Mouse (Mus musculus) limb, embryonic 10.5 days (tissue): ENCODE data around the gene Camkmt. TPM values are rescaled to one million over a fixed set of nuclear protein-coding genes. Genes with fewer than 3 reads are reported as not detected.
A peak's percentile ranks its signal among the peaks of the same experiment; 100 is the strongest.

Experiments used
- DNase-seq: peaks from one replicate; pipeline ENCODE4 v3.0.0-alpha.2; 2017; ENCODE audit warnings: low spot score
- H3K27ac ChIP-seq: fragments of 300-500 bp; sonication (generic); 2 replicates; pipeline ENCODE4 v1.5.1; 2016; ENCODE audit warnings: mild to moderate bottlenecking
- H3K27me3 ChIP-seq: fragments of 300-500 bp; sonication (generic); 2 replicates; pipeline ENCODE4 v1.6.1; 2016; ENCODE audit warnings: low read depth, mild to moderate bottlenecking; ENCODE audit not compliant: poor library complexity, severe bottlenecking
- H3K36me3 ChIP-seq: fragments of 300-500 bp; sonication (generic); 2 replicates; pipeline ENCODE4 v1.6.1; 2016; ENCODE audit warnings: mild to moderate bottlenecking, moderate library complexity
- H3K4me1 ChIP-seq: fragments of 300-500 bp; sonication (generic); 2 replicates; pipeline ENCODE4 v1.6.1; 2016
- H3K4me3 ChIP-seq: fragments of 300-500 bp; sonication (generic); 2 replicates; pipeline ENCODE4 v1.5.1; 2016; ENCODE audit warnings: mild to moderate bottlenecking, moderate library complexity
- H3K9me3 ChIP-seq: fragments of 300-500 bp; sonication (generic); replicated peaks from 2 replicates; pipeline ENCODE4 v1.6.1; 2016; ENCODE audit warnings: mild to moderate bottlenecking
- WGBS: fragments of 180-500 bp; shearing (Covaris S2); methylation state at CpG from one replicate; pipeline ENCODE4 v1.1.7; 2016; 5-methylcytosine and 5-hydroxymethylcytosine counted together
- polyA plus RNA-seq: library from polyadenylated mRNA; unstranded; fragments of >200 nt; fragmentation: Nextera tagmentation; extraction: Ambion mirVana; gene quantifications from 2 replicates; pipeline ENCODE4 v1.2.1, GENCODE M21; 2016

The Camkmt gene
- polyA plus RNA-seq, 1 experiment from 2014 or later: 11.4 TPM

DNA sequence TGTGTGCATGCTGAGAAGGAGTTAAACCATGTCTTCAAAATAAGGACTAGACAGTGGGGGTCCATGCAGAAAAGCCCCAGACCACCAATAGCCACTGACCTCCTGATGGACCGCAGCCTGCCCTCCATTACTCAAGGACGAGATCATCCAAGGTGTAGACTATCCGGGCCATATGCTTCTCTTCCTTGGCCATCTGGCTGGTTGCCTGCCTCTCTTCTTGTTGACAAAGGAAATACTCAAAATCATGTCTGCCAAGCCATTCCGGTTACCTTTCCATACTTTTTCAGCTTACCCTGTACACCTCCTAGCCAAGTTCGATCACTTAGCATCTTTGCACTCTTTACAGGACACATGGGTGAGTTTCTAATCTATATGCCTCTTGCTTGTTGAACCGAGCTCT is 256.3 kb downstream of the Camkmt start:
- DNase-seq: no peak
- Histone ChIP-seq H3K27ac (no peak overlapping the region), H3K4me1 (no peaks in the 10 kb centered on the region), H3K36me3 (no peaks in the 10 kb centered on the region), H3K4me3 (no peak overlapping the region), H3K27me3 (no peaks in the 10 kb centered on the region), H3K9me3 (no peaks in the 10 kb centered on the region)
- 91% methylated on average over 6 of the region's 6 CpGs for WGBS

- Histone ChIP-seq H3K27ac (no peak overlapping the region), H3K36me3 (no peaks in the 10 kb centered on the region), H3K4me3 (no peak overlapping the region), H3K4me1 (no peaks in the 10 kb centered on the region), H3K27me3 (no peaks in the 10 kb centered on the region), H3K9me3 (no peaks in the 10 kb centered on the region)
- no peak for DNase-seq
- WGBS: 79% methylated on average over 8 of the region's 8 CpGs
Observed at GRCm38 (mm10) chr17:85349331-85349935, 259.1 kb downstream of the Camkmt start.

DNA sequence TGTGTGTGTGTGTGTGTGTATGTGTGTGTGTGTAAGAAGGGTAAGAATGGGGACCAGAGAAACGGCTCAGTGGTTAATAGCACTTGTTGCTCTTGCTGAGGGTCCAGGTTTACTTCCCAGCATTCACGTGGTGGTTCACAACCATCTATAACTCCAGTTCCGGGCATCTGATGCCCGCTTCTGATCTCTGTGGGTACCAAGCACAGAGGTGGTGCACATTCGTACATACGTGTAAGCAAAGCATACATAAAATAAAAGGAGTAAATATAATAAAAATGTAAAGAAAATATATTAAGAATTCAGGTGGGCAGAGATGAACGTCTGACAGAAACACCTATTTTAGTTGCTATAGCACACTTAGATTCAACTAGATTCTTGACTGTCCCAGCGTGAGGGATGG is 260.9 kb downstream of the Camkmt start:
- WGBS: 92% methylated on average over 8 of the region's 8 CpGs
- Histone ChIP-seq H3K4me1 (no peaks in the 10 kb centered on the region), H3K9me3 (no peaks in the 10 kb centered on the region), H3K27ac (no peak overlapping the region), H3K36me3 (no peaks in the 10 kb centered on the region), H3K4me3 (no peak overlapping the region), H3K27me3 (no peaks in the 10 kb centered on the region)
- no peak for DNase-seq

DNA sequence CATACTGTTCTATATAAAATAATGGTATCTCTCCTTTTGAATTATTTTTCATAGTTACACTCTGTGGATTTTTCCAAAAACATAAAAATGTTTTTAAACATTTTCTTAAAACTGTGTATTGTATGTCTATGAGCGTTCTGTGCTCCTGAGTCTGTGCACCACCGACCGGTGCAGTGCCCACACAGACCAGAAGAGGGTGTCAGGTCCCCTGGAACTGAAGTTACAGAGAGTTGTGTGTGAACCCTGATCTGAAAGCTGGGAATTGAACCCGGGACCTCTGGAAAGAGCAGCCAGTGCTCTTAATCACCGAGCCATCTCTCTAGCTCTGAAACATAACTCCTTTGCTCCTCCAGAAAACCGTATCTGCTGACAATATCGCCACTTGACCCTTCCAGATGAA is 262.4 kb downstream of the Camkmt start:
- Histone ChIP-seq H3K9me3 (no peaks in the 10 kb centered on the region), H3K4me3 (no peak overlapping the region), H3K4me1 (no peaks in the 10 kb centered on the region), H3K27me3 (no peaks in the 10 kb centered on the region), H3K27ac (no peak overlapping the region), H3K36me3 (no peaks in the 10 kb centered on the region)
- no peak for DNase-seq
- WGBS: 78% methylated on average over 7 of the region's 7 CpGs

DNA sequence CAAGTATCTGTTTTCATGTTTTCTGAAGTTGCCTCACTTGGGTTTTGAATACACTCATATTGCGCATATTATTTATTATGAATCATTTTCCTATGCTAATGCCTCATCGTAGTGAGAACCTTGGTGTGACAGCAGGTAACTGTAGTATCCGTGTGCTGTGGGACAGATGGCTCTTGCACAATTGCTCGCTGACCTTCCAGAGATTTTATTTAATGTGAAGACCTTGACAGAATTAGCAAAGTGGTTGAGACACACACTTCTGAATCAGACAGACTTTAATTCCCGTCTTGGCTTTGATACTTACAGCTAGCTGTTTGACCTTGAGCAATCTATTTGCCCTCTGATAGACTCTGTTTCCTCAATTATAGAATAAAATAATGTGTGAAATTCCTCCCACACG is 262.8 kb downstream of the Camkmt start:
- H3K36me3 ChIP-seq: no peaks in the 10 kb centered on the region
- WGBS: 93% methylated on average over 6 of the region's 6 CpGs
- no peak overlapping the region for H3K4me3 ChIP-seq
- DNase-seq: no peak
- no peak overlapping the region for H3K27ac ChIP-seq
- no peaks in the 10 kb centered on the region for H3K9me3 ChIP-seq
- no peaks in the 10 kb centered on the region for H3K4me1 ChIP-seq
- H3K27me3 ChIP-seq: no peaks in the 10 kb centered on the region

DNA sequence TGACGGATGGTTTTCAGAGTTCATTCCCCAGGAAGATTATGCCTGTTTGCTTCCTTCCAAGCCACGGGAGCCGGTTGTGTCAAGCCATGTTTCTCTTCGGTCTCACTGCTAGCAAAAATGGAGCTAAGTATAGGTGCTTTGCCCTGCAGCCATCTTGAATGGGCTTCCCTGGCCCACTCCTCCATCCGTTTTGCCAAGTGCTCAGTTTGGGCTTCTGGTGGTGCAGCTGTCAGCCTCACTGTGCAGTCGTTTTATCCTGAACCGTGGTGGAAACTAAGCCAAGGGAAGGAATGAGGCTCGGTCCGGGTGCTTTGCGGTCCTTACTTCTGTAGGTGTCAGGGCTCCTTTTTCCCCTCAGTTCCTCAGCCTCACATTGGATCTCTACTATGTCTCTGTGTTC is 263.3 kb downstream of the Camkmt start:
- Histone ChIP-seq H3K9me3 (no peaks in the 10 kb centered on the region), H3K4me3 (no peak overlapping the region), H3K4me1 (no peaks in the 10 kb centered on the region), H3K27ac (no peak overlapping the region), H3K27me3 (no peaks in the 10 kb centered on the region), H3K36me3 (no peaks in the 10 kb centered on the region)
- WGBS: 87% methylated on average over 10 of the region's 10 CpGs
- no peak for DNase-seq

DNA sequence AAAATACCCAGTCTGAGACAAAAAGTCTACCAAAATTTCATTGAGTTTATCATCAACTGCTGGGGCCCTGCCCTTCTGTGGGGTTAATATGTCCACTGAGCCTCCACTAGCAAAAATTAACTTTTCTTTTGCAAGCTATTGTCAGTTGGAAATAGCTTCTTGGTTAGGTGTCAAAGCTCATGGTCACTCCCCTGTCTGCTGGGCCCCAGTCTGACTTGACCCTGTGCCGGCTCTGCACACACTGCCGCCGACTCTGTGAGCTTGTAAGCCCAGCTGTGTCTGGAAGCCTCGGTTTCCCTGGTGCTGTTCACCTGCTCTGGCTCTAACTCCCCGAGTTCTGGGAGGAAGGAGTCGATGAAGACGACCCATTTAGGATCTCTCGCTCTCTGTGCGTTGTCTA is 265.0 kb downstream of the Camkmt start:
- Histone ChIP-seq H3K36me3 (no peaks in the 10 kb centered on the region), H3K27ac (no peak overlapping the region), H3K9me3 (no peaks in the 10 kb centered on the region), H3K4me3 (no peak overlapping the region), H3K27me3 (no peaks in the 10 kb centered on the region), H3K4me1 (no peaks in the 10 kb centered on the region)
- DNase-seq: no peak
- WGBS: 83% methylated on average over 9 of the region's 9 CpGs

- H3K4me3 ChIP-seq: no peak overlapping the region
- H3K4me1 ChIP-seq: peaks cover 4% of the 10 kb centered on the region
- no peaks in the 10 kb centered on the region for H3K9me3 ChIP-seq
- no peak for DNase-seq
- no peaks in the 10 kb centered on the region for H3K36me3 ChIP-seq
- H3K27me3 ChIP-seq: no peaks in the 10 kb centered on the region
- 88% methylated on average over 7 of the region's 7 CpGs for WGBS
- no peak overlapping the region for H3K27ac ChIP-seq
Observed at GRCm38 (mm10) chr17:85361006-85361405, 270.7 kb downstream of the Camkmt start.

DNA sequence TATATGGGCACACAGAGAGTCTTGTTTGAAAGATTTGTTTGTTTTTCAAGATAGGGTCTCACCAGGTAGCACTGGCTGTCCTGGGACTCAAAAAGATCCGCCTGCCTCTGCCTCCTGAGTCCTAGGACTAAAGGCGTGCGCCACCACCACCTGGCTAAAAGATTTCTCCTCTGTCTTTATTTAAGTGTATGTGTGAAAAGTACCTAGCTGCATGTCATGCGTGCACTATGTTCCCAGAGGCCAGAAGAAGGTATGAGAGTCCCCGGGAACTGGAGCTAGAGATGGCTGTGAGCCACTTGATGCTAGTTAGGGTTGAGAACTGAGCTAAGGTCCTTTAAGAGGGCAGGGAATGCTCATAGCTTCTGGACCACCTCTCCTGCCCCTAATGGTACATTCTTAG is 277.0 kb downstream of the Camkmt start:
- WGBS: 87% methylated on average over 5 of the region's 5 CpGs
- Histone ChIP-seq H3K27me3 (no peaks in the 10 kb centered on the region), H3K4me3 (no peak overlapping the region), H3K9me3 (no peaks in the 10 kb centered on the region), H3K4me1 (peaks cover 4% of the 10 kb centered on the region), H3K27ac (no peak overlapping the region), H3K36me3 (no peaks in the 10 kb centered on the region)
- DNase-seq: no peak

DNA sequence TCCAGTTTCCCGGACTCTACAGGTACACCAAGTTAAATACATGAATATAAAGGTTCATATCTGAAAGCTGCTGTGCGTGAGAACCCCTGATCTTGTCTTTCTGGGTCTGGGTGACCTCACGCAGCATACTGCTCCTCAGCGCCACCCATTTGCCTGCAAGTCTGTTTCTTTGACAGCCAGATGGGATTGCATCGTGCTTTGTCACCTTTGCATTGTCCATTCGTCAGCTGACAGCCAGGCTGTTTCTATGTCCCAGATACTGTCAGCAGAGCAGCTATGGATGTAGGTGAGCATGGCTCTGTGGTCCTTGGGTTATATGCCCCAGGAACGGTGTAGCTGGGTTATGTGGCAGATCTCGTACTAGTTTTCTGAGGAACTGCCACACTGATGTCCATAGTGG is 278.4 kb downstream of the Camkmt start:
- Histone ChIP-seq H3K9me3 (no peaks in the 10 kb centered on the region), H3K27ac (no peak overlapping the region), H3K36me3 (no peaks in the 10 kb centered on the region), H3K27me3 (no peaks in the 10 kb centered on the region), H3K4me3 (no peak overlapping the region), H3K4me1 (peaks cover 2% of the 10 kb centered on the region)
- no peak for DNase-seq
- WGBS: 72% methylated on average over 8 of the region's 8 CpGs

DNA sequence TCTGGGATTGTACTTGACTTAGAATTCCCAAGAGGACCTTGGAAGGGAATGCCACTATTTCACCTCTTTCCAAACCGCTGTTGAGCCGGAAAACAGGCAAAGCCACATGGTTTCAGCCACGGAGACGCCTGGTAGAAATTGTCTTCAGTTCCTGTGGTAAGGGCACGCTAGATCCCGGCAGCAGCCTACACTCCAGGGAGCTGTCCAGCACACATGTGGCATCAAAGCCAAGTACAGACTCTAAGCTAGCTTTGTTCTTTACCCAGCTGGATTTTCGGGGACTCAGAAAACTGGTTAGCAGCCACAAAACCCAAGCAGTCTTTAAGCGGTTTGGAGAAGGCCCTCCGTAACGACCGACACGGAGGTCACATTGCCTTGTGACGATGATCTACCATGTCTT is 281.7 kb downstream of the Camkmt start:
- Histone ChIP-seq H3K27me3 (no peaks in the 10 kb centered on the region), H3K9me3 (no peaks in the 10 kb centered on the region), H3K4me3 (no peak overlapping the region), H3K36me3 (no peaks in the 10 kb centered on the region), H3K4me1 (no peaks in the 10 kb centered on the region), H3K27ac (no peak overlapping the region)
- peak; percentile 53 for DNase-seq
- 82% methylated on average over 13 of the region's 13 CpGs for WGBS

GRCm38 (mm10) chr17:85372523-85372922 is 282.2 kb downstream of the Camkmt start:
- Histone ChIP-seq H3K4me3 (no peak overlapping the region), H3K27me3 (no peaks in the 10 kb centered on the region), H3K36me3 (no peaks in the 10 kb centered on the region), H3K27ac (no peak overlapping the region), H3K4me1 (no peaks in the 10 kb centered on the region), H3K9me3 (no peaks in the 10 kb centered on the region)
- 89% methylated on average over 7 of the region's 7 CpGs for WGBS
- no peak for DNase-seq

DNA sequence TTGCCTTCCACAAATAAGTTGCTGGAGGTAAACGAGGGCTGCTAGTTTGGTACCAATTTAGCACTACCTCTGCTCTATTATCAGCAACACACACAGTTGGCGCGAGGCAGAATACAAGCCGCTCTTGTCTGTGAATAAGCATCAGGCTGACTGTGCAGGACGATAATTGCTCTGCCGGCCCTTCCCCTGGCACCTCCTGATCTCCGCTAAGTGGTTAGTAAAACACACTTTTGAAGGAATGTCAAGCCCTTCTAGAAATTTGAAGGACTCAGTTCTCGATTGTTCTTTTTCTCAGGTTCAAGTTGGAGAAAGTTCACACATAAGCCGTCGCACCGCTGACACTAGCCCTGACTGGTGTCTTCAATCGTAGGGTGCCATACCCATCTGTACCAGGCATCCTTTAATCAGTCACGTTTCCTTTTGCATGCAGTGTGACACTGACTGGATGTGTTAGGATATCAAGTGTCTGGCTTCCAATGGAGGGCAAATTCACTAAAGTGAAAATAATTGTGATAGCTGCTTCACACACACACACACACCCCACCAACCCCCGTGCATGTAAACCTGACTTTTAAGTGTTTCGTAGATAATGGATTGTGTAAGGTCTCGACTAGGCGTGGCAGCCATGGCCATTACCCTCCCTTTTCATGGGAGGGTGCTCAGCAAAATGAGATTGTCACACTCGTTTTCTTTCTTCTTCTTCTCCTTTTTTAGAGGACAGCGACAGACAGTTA is 283.9 kb downstream of the Camkmt start:
- H3K27ac ChIP-seq: no peak overlapping the region
- H3K4me1 ChIP-seq: no peaks in the 10 kb centered on the region
- H3K27me3 ChIP-seq: no peaks in the 10 kb centered on the region
- no peak for DNase-seq
- H3K9me3 ChIP-seq: no peaks in the 10 kb centered on the region
- no peaks in the 10 kb centered on the region for H3K36me3 ChIP-seq
- 86% methylated on average over 19 of the region's 19 CpGs for WGBS
- H3K4me3 ChIP-seq: no peak overlapping the region

GRCm38 (mm10) chr17:85374834-85375176 is 284.5 kb downstream of the Camkmt start:
- H3K4me3 ChIP-seq: no peak overlapping the region
- no peaks in the 10 kb centered on the region for H3K9me3 ChIP-seq
- WGBS: 81% methylated on average over 8 of the region's 8 CpGs
- no peaks in the 10 kb centered on the region for H3K27me3 ChIP-seq
- DNase-seq: no peak
- H3K36me3 ChIP-seq: no peaks in the 10 kb centered on the region
- H3K4me1 ChIP-seq: no peaks in the 10 kb centered on the region
- no peak overlapping the region for H3K27ac ChIP-seq
